Mouse (Mus musculus): ENCODE measurements around the gene Man1b1. TPM values are rescaled to one million over a fixed set of nuclear protein-coding genes. Genes with fewer than 3 reads are reported as not detected.

Man1b1 gene
- 23.1 and 26.3 TPM in 2 replicates for polyA plus RNA-seq (2012; rRNA removed)

GRCm38 (mm10) chr2:25332286-25333160 is at the start of gene Man1b1:
Gene Man1b1, plus strand, starts transcription at chr2:25332338.
- TF ChIP-seq POLR2A (IDR thresholded peaks at IDR 0.05; ENCODE audit: control insufficient read depth, extremely low read depth, insufficient read depth, low read length, poor library complexity): peak; percentile 83
- TF ChIP-seq CTCF (IDR thresholded peaks at IDR 0.05; ENCODE audit: borderline replicate concordance, control insufficient read depth, extremely low read depth, insufficient read depth, low read length, poor library complexity): no peak
- peak; percentile 99 for DNase-seq
- Histone ChIP-seq H3K27me3 (ENCODE audit: control insufficient read depth, insufficient read depth, low read length) (no peaks in the 10 kb centered on the region), H3K4me3 (ENCODE audit: control insufficient read depth, insufficient read depth, low read length) (peak within 1 kb of the TSS; percentile 64), H3K36me3 (ENCODE audit: control insufficient read depth, insufficient read depth, low read length) (peaks cover 9% of the 10 kb centered on the region), H3K27ac (ENCODE audit: control insufficient read depth, insufficient read depth, low read length) (peak within 1 kb of the TSS; percentile 6; the same call in 1 of the 2 replicates), H3K4me1 (replicated peaks; ENCODE audit: control insufficient read depth, insufficient read depth, low read length) (peaks cover 14% of the 10 kb centered on the region)
- under 1% methylated on average over 78 of the region's 78 CpGs for WGBS

DNA sequence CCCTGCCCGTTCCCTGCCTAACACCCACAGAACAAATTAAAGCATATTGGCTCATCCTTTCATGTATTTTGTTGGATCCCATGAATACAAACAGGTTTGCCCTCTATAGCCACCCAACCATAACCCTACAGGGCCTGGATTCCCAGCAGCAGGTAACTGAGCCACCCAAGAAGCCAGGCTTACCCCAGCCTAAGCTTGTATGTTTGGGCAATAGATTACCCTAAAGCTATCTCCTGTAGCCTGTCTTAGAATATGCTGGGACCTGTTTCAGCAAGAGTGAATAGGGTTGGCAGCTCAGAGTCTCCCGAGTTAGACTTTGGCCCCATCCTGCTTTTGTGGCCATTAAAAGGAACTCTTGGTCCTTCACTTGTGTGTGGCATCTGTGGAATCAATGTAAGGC is 46.6 kb upstream of the Man1b1 start:
- Histone ChIP-seq H3K4me1 (replicated peaks; ENCODE audit: control insufficient read depth, insufficient read depth, low read length) (no peaks in the 10 kb centered on the region), H3K36me3 (ENCODE audit: control insufficient read depth, insufficient read depth, low read length) (peaks cover 25% of the 10 kb centered on the region), H3K27me3 (ENCODE audit: control insufficient read depth, insufficient read depth, low read length) (peaks cover 6% of the 10 kb centered on the region; the same call in 1 of the 2 replicates), H3K4me3 (ENCODE audit: control insufficient read depth, insufficient read depth, low read length) (no peak overlapping the region), H3K27ac (ENCODE audit: control insufficient read depth, insufficient read depth, low read length) (no peak overlapping the region)
- no peak for DNase-seq
- 97% methylated on average over 2 of the region's 2 CpGs for WGBS
- TF ChIP-seq CTCF (IDR thresholded peaks at IDR 0.05; ENCODE audit: borderline replicate concordance, control insufficient read depth, extremely low read depth, insufficient read depth, low read length, poor library complexity) (no peak), POLR2A (IDR thresholded peaks at IDR 0.05; ENCODE audit: control insufficient read depth, extremely low read depth, insufficient read depth, low read length, poor library complexity) (no peak)

DNA sequence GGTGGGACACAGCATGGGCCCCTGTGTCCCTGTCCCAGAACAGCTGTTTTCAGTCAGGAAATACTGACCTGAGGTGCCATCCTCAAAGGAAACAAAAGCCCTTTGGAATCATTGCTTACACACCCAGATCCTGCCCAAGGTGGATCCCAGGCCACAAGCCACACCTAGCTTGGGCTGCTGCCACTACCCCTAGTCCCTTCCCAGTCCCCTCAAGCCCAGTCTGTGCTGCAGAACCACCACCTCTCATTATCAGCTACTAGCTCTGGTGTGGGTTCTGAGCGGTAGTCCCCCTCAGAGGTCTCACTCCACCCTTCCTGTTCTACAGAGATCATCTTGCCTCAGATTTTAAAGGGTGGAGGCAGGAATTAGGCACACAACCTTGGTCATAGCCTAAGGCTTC is 45.8 kb upstream of the Man1b1 start:
- no peak for DNase-seq
- no peak for TF ChIP-seq CTCF (IDR thresholded peaks at IDR 0.05; ENCODE audit: borderline replicate concordance, control insufficient read depth, extremely low read depth, insufficient read depth, low read length, poor library complexity)
- TF ChIP-seq POLR2A (IDR thresholded peaks at IDR 0.05; ENCODE audit: control insufficient read depth, extremely low read depth, insufficient read depth, low read length, poor library complexity): no peak
- no peak overlapping the region for H3K27ac ChIP-seq (ENCODE audit: control insufficient read depth, insufficient read depth, low read length)
- no peak overlapping the region for H3K4me3 ChIP-seq (ENCODE audit: control insufficient read depth, insufficient read depth, low read length)
- WGBS: 89% methylated on average over 1 of the region's 1 CpGs
- peaks cover 10% of the 10 kb centered on the region; the same call in 1 of the 2 replicates for H3K27me3 ChIP-seq (ENCODE audit: control insufficient read depth, insufficient read depth, low read length)
- H3K4me1 ChIP-seq (replicated peaks; ENCODE audit: control insufficient read depth, insufficient read depth, low read length): no peaks in the 10 kb centered on the region
- peaks cover 18% of the 10 kb centered on the region for H3K36me3 ChIP-seq (ENCODE audit: control insufficient read depth, insufficient read depth, low read length)

DNA sequence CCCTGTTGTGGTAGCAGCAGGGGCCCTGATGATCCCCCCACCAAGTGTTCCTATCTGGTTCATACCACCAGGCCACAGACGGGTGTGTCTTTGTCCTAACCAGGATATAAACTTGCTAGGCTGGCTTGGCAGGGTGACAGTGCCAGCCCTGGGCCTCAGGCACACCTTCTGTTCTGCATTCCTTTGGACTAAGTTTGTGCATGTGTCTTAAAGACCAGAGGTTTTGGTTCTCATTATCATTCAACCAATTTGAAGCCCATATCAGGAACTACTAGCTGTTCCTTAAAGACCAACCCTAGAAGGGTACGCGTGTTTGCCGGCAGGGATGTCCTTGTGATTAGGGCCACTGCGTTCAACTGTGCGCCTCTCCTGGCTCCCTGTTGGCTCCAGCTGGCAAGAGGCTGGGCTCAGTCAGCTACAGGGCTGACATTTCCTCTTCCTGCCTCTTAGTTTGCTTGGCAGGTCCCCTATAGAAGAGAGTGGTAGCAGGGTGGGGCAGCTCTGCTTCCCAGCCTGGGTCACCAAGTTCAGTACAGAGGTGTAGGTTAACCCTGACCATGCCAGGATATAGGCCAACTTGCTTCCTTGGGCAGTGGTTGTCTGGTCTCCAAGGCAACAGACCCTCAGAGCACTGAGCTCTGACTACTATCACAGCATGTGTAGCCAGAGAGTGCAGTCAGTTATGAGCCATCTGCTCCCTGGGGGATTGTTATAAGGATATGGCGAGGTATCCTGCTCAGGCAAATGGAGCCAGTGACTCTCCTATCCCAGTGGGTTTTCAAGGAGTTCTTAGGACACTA is 45.1 kb upstream of the Man1b1 start:
- H3K27ac ChIP-seq (ENCODE audit: control insufficient read depth, insufficient read depth, low read length): no peak overlapping the region
- H3K27me3 ChIP-seq (ENCODE audit: control insufficient read depth, insufficient read depth, low read length): peaks cover 12% of the 10 kb centered on the region
- 65% methylated on average over 7 of the region's 7 CpGs for WGBS

DNA sequence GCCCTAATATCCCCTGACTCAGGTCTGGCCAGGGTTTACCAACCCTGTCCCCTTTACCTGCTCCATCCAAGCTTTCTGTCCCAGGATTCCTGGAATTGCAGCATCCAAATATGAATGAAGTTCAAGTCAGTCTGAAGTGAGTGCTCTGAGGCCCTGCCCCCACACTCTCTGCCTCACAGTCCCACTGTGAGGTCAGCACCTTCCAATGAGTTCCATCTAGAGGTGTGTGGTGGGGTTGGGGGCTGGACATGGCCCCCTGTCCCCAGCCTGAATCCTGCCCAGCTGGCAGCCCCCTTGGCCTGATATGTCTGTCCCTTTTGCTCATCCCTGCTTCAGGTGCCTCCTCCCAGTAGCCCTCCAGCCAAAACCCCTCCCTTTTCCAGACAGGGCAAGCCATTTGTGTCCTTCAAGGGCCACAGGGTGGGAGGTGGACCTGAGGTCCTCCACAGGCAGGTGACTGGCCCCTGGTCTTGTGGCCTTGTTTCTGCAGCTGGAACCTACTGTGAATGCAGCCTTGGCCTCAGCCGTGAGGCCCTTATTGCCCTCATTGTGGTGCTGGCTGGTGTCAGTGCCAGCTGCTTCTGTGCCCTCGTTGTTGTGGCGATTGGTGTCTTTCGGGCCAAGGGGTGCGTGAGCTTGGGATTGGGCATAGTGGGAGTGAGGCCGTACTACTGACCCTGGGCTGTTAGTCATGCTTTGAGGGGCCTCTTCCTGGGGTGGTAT is 44.0 kb upstream of the Man1b1 start, which contains the start of gene Tmem210:
Tmem210 (plus strand) TSS at position 219 of the 723 bp plus-strand sequence.
- peaks cover 18% of the 10 kb centered on the region for H3K36me3 ChIP-seq (ENCODE audit: control insufficient read depth, insufficient read depth, low read length)
- H3K4me3 ChIP-seq (ENCODE audit: control insufficient read depth, insufficient read depth, low read length): no peak within 1 kb of the TSS
- no peak within 1 kb of the TSS for H3K27ac ChIP-seq (ENCODE audit: control insufficient read depth, insufficient read depth, low read length)
- peaks cover 17% of the 10 kb centered on the region for H3K27me3 ChIP-seq (ENCODE audit: control insufficient read depth, insufficient read depth, low read length)
- no peak for TF ChIP-seq POLR2A (IDR thresholded peaks at IDR 0.05; ENCODE audit: control insufficient read depth, extremely low read depth, insufficient read depth, low read length, poor library complexity)
- TF ChIP-seq CTCF (IDR thresholded peaks at IDR 0.05; ENCODE audit: borderline replicate concordance, control insufficient read depth, extremely low read depth, insufficient read depth, low read length, poor library complexity): no peak
- 95% methylated on average over 6 of the region's 6 CpGs for WGBS
- no peaks in the 10 kb centered on the region for H3K4me1 ChIP-seq (replicated peaks; ENCODE audit: control insufficient read depth, insufficient read depth, low read length)
- DNase-seq: no peak

More for the DNA sequence above, 45.1 kb upstream of the Man1b1 start:
- no peak overlapping the region for H3K4me3 ChIP-seq (ENCODE audit: control insufficient read depth, insufficient read depth, low read length)
- no peaks in the 10 kb centered on the region for H3K4me1 ChIP-seq (replicated peaks; ENCODE audit: control insufficient read depth, insufficient read depth, low read length)
- peaks cover 18% of the 10 kb centered on the region for H3K36me3 ChIP-seq (ENCODE audit: control insufficient read depth, insufficient read depth, low read length)
- DNase-seq: no peak
- no peak for TF ChIP-seq CTCF (IDR thresholded peaks at IDR 0.05; ENCODE audit: borderline replicate concordance, control insufficient read depth, extremely low read depth, insufficient read depth, low read length, poor library complexity)
- TF ChIP-seq POLR2A (IDR thresholded peaks at IDR 0.05; ENCODE audit: control insufficient read depth, extremely low read depth, insufficient read depth, low read length, poor library complexity): no peak

Data from thymus, adult 2 months (tissue).